21 mouse cellular contexts compared by ENCODE assay signal in the genomic region with DNA sequence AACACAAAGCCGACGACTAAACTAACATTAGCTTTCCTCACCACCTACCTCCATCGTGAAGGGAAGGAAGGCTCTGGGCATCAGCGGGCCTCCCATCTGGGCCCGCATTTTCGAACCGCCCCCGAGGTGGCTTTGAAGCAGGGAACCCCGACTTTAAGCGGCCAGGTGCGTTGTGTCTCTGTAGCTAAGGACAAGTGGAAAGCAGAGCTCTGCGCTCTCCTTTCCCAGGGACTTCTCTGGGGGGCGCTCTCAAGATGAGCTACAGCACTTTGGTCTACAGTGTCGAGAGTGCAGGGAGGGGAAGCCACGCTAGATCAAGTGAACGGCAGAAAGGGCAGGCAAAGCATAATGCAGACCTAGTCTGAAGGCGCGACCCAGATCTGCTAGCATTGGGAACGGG. TPM values are rescaled to one million over a fixed set of nuclear protein-coding genes. Genes with fewer than 3 reads are reported as not detected.
DNase-seq lines count a peak whose midpoint lies in the region; ATAC-seq and TF ChIP-seq lines count a peak whose summit lies in the region.
"Had no signal": no experiment of that assay in that cellular context is flagged by ENCODE, and none has a peak within 500 bp of the region (broad histone marks: within the 10 kb centered on the region; RNA-seq: fewer than 3 reads in every experiment).

No protein-coding gene starts in this region.

- peaks cover 2% of the 10 kb centered on the region; the same call in 1 of the 2 replicates for H3K4me1 ChIP-seq in midbrain, embryonic 11.5 days (ENCODE audit: control insufficient read depth, insufficient read depth, low read length)
- H3K4me1 ChIP-seq in midbrain, embryonic 14.5 days (ENCODE audit: control insufficient read depth, insufficient read depth, low read length) = 0 out of 2 replicates have a peak, but pooled peaks cover 6% of the 10 kb centered on the region
- H3K4me1 ChIP-seq in forebrain, embryonic 12.5 days = peaks cover 23% of the 10 kb centered on the region
- no peaks in the 10 kb centered on the region for H3K4me1 ChIP-seq in lung, postnatal 0 days (ENCODE audit: insufficient read depth, low read depth, low read length)
- H3K4me1 ChIP-seq: liver, embryonic 13.5 days had no signal

- no peaks in the 10 kb centered on the region for H3K9me3 ChIP-seq in midbrain, embryonic 11.5 days (ENCODE audit: control insufficient read depth, low read length)
- H3K9me3 ChIP-seq in midbrain, embryonic 14.5 days (ENCODE audit: control insufficient read depth, low read length) = no peaks in the 10 kb centered on the region
- H3K9me3 ChIP-seq in forebrain, embryonic 12.5 days = no peaks in the 10 kb centered on the region
- no peaks in the 10 kb centered on the region for H3K9me3 ChIP-seq in lung, postnatal 0 days (ENCODE audit: low read length)
- H3K9me3 ChIP-seq: hindbrain, embryonic 15.5 days; liver, embryonic 13.5 days had no signal

- no peak; the same call in 1 of the 2 replicates for TF ChIP-seq CTCF in lung, postnatal 0 days (IDR thresholded peaks at IDR 0.05)

- H3K4me3 ChIP-seq in midbrain, embryonic 11.5 days (ENCODE audit: low read depth, low read length) = no peak overlapping the region
- no peak overlapping the region for H3K4me3 ChIP-seq in midbrain, embryonic 14.5 days (replicated peaks; ENCODE audit: low read depth, low read length)
- peak overlapping the region; percentile 48 for H3K4me3 ChIP-seq in forebrain, embryonic 12.5 days (replicated peaks)
- H3K4me3 ChIP-seq in lung, postnatal 0 days (ENCODE audit: low read depth, low read length) = peak overlapping the region; percentile 60
- H3K4me3 ChIP-seq: erythroblast, embryonic 14.5 days; gastrocnemius, adult 2 months; liver, embryonic 13.5 days; megakaryocyte, embryonic 14.5 days had no signal

- H3K27me3 ChIP-seq in midbrain, embryonic 11.5 days (ENCODE audit: control insufficient read depth, insufficient read depth, low read length) = peaks cover 96% of the 10 kb centered on the region
- peaks cover 96% of the 10 kb centered on the region for H3K27me3 ChIP-seq in midbrain, embryonic 14.5 days (ENCODE audit: control insufficient read depth, insufficient read depth, low read length)
- peaks cover 97% of the 10 kb centered on the region for H3K27me3 ChIP-seq in forebrain, embryonic 12.5 days
- peaks cover 25% of the 10 kb centered on the region; the same call in 1 of the 2 replicates for H3K27me3 ChIP-seq in lung, postnatal 0 days (replicated peaks; ENCODE audit: insufficient read depth, low read length)

- TF ChIP-seq EP300 in lung, postnatal 0 days (IDR thresholded peaks at IDR 0.05) = no peak

- DNase-seq in midbrain, embryonic 11.5 days (ENCODE audit: low spot score, missing footprints) = peak; percentile 97
- DNase-seq in midbrain, embryonic 14.5 days = no peak
- DNase-seq in lung, postnatal 0 days (ENCODE audit: low spot score) = no peak
- no peak for DNase-seq in layer of hippocampus, postnatal 36 days
- DNase-seq in spleen, postnatal 4 days (ENCODE audit: low spot score in 2 of 2) = no peak
- DNase-seq in c-Kit-positive CD71-positive TER-119-positive erythroid progenitor cells, embryonic 14.5 days (ENCODE audit: low spot score) = no peak
- DNase-seq: cerebellum, adult 8-10 months; gastrocnemius, adult 2 months; heart, postnatal 10 days; kidney, adult 18-20 months; kidney, postnatal 4 days; liver, embryonic 13.5 days; right cerebral cortex, postnatal 4 days; thymus, adult 18-20 months had no signal

- H3K36me3 ChIP-seq in midbrain, embryonic 11.5 days (ENCODE audit: control insufficient read depth, insufficient read depth, low read length) = no peaks in the 10 kb centered on the region
- no peaks in the 10 kb centered on the region for H3K36me3 ChIP-seq in midbrain, embryonic 14.5 days (ENCODE audit: control insufficient read depth, insufficient read depth, low read length)
- H3K36me3 ChIP-seq in forebrain, embryonic 12.5 days (replicated peaks) = no peaks in the 10 kb centered on the region
- no peaks in the 10 kb centered on the region for H3K36me3 ChIP-seq in lung, postnatal 0 days (ENCODE audit: insufficient read depth, low read length)
- H3K36me3 ChIP-seq: hindbrain, embryonic 15.5 days; liver, embryonic 13.5 days had no signal

- no peak overlapping the region for H3K9ac ChIP-seq in midbrain, embryonic 11.5 days (ENCODE audit: low read length)
- no peak overlapping the region for H3K9ac ChIP-seq in midbrain, embryonic 14.5 days (replicated peaks; ENCODE audit: low read length)
- peak overlapping the region; percentile 48; the same call in 1 of the 2 replicates for H3K9ac ChIP-seq in forebrain, embryonic 12.5 days
- H3K9ac ChIP-seq in lung, postnatal 0 days (replicated peaks; ENCODE audit: low read depth) = peak overlapping the region; percentile 92
- H3K9ac ChIP-seq: hindbrain, embryonic 15.5 days; liver, embryonic 13.5 days had no signal

- H3K4me2 ChIP-seq in midbrain, embryonic 11.5 days = 0 out of 2 replicates have a peak overlapping the region, but pooled peaks have one; percentile 1
- H3K4me2 ChIP-seq in midbrain, embryonic 14.5 days (ENCODE audit: low read length) = no peak overlapping the region
- H3K4me2 ChIP-seq in forebrain, embryonic 12.5 days = peak overlapping the region; percentile 43
- H3K4me2 ChIP-seq in lung, postnatal 0 days (replicated peaks; ENCODE audit: low read depth, low read length) = peak overlapping the region; percentile 55
- H3K4me2 ChIP-seq: hindbrain, embryonic 15.5 days; liver, embryonic 13.5 days had no signal

- under 1% methylated on average over 19 of the region's 19 CpGs for whole genome bisulfite sequencing in midbrain, embryonic 11.5 days
- WGBS in midbrain, embryonic 14.5 days = under 1% methylated on average over 19 of the region's 19 CpGs
- under 1% methylated on average over 19 of the region's 19 CpGs for WGBS in forebrain, embryonic 12.5 days
- WGBS in lung, postnatal 0 days = under 1% methylated on average over 19 of the region's 19 CpGs

- no peak for ATAC-seq in midbrain, embryonic 11.5 days (ENCODE audit: low FRiP score)
- ATAC-seq in midbrain, embryonic 14.5 days (ENCODE audit: low FRiP score, low TSS enrichment) = no peak
- ATAC-seq in forebrain, embryonic 12.5 days (ENCODE audit: low FRiP score) = no peak
- ATAC-seq in lung, postnatal 0 days = no peak

- no peak overlapping the region for H3K27ac ChIP-seq in midbrain, embryonic 11.5 days (ENCODE audit: low read depth, low read length)
- no peak overlapping the region for H3K27ac ChIP-seq in midbrain, embryonic 14.5 days (replicated peaks; ENCODE audit: low read depth, low read length)
- peak overlapping the region; percentile 73 for H3K27ac ChIP-seq in forebrain, embryonic 12.5 days
- peak overlapping the region; percentile 96 for H3K27ac ChIP-seq in lung, postnatal 0 days (ENCODE audit: low read length)
- H3K27ac ChIP-seq: gastrocnemius, adult 2 months; hindbrain, embryonic 15.5 days; liver, embryonic 13.5 days had no signal

RNA-seq across cellular contexts. Expression of a gene that starts 0.6 kb away (rescaled TPM):
- 5.6 and 7.0 TPM in 2 replicates for polyA plus RNA-seq in midbrain, embryonic 11.5 days (2014; fragmentation: Nextera tagmentation; extraction: Ambion mirVana)
- 0.24 TPM in 1 of 2 replicates, not detected in the other for polyA plus RNA-seq in midbrain, embryonic 14.5 days (2014; fragmentation: Nextera tagmentation; extraction: Ambion mirVana)
- polyA plus RNA-seq in forebrain, embryonic 12.5 days (2016; fragmentation: Nextera tagmentation; extraction: Ambion mirVana) = 37.2 and 66.0 TPM in 2 replicates
- 62.7 and 68.7 TPM in 2 replicates for polyA plus RNA-seq in lung, postnatal 0 days (2015; fragmentation: Nextera tagmentation; extraction: Ambion mirVana)
- under 1 TPM; 0.23 to 0.65 TPM for total RNA-seq in layer of hippocampus, postnatal 36 days (2021)
- total RNA-seq: adrenal gland, adult 18-20 months; ES-E14; gastrocnemius, adult 2 months; heart, adult 8-10 months; heart, postnatal 10 days had no signal
- polyA plus RNA-seq: erythroblast, embryonic 14.5 days; liver, embryonic 13.5 days had no signal

Comparison
In these comparisons a context has a peak if more than half of its experiments do, and no peak if none do; other contexts are left out.
1. H3K27ac ChIP-seq: peak in forebrain, embryonic 12.5 days (single experiment) and lung, postnatal 0 days (single experiment); none in midbrain, embryonic 11.5 days (single experiment) and midbrain, embryonic 14.5 days (single experiment).
2. H3K4me3 ChIP-seq: peak in forebrain, embryonic 12.5 days (single experiment) and lung, postnatal 0 days (single experiment); none in midbrain, embryonic 11.5 days (single experiment) and midbrain, embryonic 14.5 days (single experiment).
3. H3K9ac ChIP-seq: peak in forebrain, embryonic 12.5 days (single experiment) and lung, postnatal 0 days (single experiment); none in midbrain, embryonic 11.5 days (single experiment) and midbrain, embryonic 14.5 days (single experiment).